Mouse (Mus musculus) layer of hippocampus, adult 9-10 months (tissue): ENCODE results near the gene AC129217.1.
"Not testable (repeated sequence)": the region's sequence is repeated elsewhere in the genome, so short reads cannot be mapped to it uniquely, and the experiment has no call there.

Experiments
- DNase-seq: peaks from one replicate; pipeline ENCODE4 v3.0.0; 2022; ENCODE audit warnings: low spot score

AC129217.1 gene

DNA sequence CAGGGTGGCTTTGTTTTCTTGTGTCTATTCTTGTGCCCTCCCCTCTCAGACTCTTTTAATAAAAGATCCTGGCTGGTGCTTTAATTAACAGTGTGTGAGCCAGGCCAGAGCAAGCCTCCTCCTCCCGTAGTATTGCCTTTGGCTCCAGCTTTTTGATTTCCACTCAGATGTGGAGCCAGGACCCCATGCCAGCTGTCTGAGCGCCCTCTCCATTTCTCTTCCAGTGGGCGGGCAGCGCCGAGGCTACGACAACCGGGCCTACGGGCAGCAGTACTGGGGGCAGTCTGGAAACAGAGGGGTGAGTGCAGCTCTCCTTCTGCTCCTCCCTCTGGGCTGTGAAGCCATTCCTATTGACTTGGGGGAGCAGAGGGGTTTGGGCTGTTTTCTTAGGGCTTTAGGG lies 1.1 kb downstream of the AC129217.1 start:
- DNase-seq = no peak

DNA sequence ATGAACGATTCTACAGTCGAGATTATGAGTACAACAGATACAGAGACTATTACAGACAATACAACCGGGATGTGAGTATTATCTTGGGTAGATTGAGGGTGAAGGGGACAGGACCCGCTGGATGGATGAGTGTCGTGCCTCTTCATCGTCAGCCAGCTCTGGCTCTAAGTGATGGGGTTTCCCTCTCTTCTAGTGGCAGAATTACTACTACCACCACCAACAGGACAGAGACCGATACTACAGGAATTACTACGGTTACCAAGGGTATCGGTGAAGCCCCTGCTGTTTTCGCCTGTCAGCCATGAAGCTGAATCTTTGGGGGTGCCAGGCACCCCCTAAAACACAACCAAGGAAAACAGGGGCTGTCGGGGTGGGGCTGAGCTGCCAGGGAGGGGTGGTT lies 1.7 kb downstream of the AC129217.1 start:
- no peak for DNase-seq

DNA sequence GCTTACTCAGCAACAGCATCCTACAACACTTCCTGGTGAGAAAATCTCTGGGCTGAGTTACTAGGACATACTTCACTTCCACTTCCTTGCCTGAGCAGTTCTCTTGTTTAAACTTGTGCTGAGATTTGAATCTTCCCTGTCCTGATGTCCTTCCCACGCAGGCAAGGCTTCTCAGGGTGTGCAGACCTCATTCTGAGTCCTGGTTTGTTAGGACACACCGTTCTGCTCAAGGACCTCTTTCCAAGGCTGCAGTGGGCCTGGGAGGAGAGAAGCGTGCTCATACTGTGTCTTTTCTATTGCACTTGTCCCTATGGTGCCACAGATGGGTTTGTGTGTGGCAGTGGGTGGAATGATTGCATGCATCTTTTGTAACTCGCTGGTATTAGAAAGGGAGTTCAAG lies 3.4 kb downstream of the AC129217.1 start:
- DNase-seq = no peak

DNA sequence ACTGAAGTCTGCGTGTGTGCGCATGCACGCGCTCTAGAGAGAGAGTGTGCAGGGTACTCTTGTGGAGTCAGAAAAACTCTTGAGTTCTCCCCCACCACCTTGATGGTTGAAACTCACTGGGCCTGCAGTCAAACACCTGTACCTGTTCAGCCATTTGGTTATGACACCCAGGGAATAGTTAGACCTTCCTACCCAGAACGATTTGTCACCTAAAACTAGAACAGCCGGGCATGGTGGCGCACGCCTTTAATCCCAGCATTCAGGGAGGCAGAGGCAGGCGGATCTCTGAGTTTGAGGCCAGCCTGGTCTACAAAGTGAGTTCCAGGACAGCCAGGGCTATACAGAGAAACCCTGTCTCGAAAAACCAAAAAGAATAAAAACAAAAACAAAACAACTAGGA lies 6.8 kb downstream of the AC129217.1 start:
- DNase-seq = not testable (repeated sequence)

DNA sequence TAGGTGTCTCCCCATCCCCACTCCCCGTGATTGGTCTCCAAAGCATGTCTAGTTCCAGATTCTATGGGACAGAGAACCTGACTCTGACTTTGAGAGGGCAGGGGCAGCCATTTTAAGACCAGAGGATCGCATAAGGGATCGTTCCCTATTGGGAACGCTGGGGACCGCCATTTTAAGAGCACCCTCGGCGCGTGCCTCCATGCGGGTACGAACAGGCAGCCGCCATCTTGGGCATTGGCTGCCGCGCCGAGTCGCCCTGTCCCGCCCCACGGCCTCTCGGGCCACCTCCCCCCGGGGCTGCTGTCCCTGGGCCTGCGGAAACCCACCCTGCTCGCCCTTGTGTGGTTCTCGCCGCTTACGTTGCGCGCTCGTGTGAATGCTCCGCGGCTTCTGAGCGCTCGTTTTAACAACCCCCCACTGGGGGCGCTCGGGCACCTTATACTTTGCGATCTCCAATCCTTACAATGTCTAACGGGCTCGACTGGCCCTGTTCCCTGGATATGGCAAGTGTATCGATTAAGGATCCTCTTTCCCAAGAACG lies 7.7 kb downstream of the AC129217.1 start, which contains the start of gene Bscl2:
TSS of gene Bscl2 (plus strand) at position 217 of the 541 bp plus-strand sequence.
- peak; percentile 79 for DNase-seq

DNA sequence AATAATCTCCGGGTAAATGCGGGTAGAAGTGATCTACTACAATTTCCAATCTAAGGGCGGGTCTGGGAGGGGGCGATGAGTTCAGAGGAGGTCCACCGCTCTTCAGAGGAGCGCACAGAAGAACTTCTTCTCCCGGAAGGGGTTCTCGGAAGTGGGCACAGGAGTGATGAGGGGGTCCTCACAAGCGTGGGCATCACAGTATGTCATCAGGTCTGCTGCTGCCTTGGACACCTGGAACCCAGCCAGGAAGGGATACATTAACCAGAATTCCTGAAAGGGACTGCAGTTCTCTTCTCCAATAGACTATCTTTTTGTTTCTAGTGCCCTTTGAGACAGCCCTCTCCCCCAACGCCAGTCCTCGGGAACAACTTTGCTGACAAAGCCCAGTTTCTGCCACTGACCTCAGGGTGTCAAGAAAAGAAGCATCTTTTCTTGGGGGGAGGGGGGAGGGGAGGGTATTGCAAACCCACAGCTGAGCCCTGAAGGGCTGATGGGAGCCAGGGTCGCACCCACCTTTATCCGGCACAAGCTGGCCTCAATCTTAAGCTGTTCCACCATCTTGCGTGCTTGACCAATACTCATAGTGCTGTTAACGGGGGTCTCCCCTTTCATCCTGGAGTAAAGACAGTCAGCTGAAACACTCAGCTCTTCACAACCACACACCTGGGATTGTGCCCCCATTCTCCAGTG lies 8.6 kb downstream of the AC129217.1 start:
- no peak for DNase-seq

DNA sequence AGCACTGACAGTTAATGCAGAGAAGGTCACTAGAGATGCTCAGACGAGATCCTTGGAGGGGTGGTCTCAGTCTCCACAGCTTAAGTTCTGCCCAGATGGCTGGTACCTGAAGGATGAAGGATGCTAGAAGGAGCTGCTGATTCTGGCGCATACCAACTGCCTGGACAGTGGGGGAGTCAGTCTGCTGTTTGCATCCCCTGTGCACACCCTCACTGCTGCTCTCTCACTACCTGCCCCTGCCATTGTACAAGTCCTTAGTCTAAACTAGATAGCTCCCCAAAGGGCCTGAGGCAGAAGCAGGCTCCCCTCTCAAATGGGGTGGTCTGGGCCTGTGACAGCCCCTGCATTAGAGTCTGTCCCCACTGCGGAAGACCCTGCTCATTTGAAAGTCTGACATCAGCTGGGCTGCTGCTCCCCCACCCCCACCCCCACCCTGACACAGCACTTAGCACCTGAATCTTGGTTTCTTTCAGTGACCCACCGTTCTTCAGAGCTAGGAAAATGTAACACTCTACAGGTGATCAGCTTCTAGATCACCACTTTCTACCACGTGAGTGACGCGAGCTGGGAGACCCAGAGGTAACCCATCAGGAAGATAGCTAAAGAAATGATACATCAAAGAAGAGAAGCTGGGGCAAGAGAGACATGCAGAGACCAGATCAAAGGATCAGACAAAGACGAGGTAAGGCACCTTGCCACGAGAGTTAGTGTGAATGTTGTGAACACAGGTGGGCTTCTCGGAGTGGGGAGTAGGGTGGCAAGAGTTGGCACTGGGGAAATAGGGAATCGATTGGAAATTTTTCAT lies 9.7 kb downstream of the AC129217.1 start, which contains the start of gene Gng3:
TSS of gene Gng3 (minus strand) at position 92 of the 805 bp plus-strand sequence.
- DNase-seq = no peak

DNA sequence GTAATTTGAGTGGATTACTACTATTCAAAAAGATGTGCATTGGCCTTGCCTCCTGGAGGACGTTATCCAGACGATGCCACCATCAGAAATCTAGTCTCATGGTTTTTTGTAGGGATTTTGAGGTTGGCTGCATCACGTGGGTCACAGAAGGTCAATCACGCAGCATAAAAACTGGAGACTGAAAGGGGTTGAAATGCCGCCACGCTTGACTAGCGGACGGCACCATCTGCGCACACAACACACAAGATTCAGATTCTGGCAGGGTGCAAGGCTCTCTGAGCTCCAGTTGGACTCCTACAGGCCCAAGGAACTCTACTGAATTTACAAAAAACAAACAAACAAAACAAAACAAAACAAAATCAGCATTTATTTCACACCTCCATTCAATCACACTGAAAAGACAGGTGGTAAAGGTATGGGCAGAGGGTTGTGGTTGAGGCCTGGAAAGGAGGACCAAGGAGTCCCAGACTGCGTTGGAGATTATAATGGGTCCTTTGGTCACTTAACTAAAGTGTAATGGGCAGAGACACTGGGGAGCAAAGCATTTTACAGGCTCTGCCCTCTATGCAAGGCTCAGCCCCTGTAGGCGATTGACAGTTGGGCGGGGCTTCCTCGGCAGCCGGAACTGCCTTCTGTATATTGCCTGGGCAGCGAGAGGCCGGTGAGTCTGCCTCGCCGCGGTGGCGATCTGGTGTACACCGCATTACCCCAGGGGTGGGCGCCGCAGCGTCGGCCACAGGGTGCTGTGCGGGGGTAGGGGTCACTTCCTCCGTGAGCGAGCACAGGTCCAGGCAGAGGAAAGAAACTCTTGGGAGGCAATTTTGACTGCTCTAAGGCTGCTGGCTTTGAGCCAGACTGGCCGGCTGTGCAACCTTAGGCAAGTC lies 10.6 kb downstream of the AC129217.1 start:
- no peak for DNase-seq

DNA sequence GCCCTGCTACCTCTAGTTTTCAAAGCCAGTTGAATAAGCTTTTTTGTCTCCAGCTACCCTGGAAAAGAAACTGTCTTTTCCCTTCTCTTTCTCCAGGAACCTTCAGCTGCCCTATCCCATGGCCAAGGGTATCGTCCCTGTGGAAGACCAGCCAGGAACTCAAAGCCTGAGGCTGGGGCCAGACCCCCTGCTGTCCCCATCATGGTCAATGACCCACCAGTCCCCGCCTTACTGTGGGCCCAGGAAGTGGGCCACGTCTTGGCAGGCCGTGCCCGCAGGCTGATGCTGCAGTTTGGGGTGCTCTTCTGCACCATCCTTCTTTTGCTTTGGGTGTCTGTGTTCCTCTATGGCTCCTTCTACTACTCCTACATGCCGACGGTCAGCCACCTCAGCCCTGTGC lies 11.4 kb downstream of the AC129217.1 start:
- DNase-seq = no peak

DNA sequence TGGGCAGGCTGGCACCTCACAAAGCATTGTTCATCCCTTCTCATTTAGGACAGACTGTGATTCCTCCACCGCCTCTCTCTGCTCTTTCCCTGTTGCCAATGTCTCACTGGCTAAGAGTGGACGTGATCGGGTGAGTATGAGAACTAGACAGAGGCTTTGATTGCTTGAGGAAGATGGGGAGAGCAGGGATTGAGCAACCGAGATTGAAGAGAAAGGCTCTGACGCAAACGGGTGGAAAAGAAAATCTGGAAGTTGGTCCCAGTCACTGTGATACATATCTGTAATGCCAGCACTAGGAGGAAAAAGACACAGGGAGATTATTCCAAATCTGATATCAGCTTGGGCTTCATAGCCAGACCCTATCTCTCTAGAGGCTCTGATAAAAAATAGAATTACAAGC lies 13.4 kb downstream of the AC129217.1 start:
- no peak for DNase-seq

DNA sequence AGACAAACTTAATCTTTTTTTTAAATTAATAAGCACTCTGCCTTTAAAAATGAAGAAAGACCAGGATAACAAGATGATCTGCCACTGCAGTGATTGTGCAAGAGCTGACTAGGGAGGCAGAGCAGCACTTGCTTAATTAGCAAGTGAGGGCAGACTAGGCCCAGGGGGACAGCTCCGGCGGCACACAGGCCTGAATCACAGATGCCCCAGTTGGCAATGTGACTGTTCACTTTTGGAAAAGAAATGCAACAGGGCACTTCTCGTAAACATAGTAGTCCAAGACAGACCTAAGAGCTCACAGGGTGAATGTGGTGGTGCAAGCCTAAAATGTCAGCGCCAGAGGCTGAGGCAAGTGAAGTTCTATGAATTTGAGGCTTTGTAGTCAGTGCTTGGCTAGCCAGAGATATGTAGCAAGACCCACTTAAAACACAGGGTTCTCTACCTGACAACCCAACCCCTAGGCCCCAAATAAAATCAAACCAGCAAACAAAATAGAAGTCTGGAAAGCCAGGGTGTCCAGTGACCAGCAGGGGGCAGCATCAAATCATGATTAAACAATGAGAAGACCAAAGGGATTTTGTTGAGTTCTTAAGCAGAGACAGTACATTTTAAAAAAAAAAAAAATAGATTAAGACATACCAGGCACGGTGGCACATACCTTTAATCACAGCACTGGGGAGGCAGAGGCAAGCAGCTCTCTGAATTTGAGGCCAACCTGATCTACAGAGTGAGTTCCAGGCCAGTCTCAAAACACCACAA lies 15.0 kb downstream of the AC129217.1 start:
- DNase-seq = no peak

DNA sequence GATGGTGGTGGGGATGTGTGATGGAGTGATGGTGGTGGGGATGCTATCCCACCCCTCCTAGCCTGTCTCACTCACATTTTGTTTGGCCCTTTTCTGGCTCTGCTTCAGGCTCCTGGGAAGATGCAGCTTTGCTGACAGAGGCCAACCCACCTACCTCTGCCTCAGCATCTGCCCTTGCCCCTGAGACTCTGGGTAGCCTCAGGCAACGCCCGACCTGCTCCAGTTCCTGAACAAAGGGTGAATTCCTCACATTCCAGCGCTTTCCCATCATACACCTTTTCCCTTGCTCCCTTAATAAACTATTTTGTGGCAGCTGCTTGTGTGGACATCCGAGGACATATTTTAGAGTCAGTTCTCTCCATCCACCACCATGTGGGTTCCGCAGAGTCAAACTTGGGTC lies 18.8 kb downstream of the AC129217.1 start:
- DNase-seq = no peak

DNA sequence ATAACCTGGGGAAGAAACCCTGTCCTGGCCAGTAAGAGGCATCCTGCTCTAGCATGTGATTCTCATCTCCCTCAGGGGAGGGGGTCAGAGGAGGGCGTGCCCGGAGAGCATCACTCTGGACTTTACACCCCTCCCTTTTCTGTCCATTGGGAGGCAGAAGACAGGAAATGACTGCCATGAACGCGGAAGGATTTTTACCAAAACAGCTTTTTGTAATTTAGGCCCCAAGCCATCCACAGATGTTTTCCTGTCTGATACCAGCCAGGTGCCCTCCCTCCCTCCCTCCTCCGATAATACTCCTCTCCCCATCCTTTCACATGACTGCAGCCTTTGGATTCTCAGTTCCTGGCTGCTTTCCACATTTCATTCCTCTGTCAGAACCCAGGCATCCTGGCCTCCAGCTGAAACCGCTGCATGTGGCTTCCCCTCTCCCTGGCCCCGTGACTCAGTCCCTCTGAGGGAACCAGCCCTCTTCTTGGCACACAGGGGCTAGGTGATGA lies 20.9 kb downstream of the AC129217.1 start, which contains the start of gene Lrrn4cl:
TSS of gene Lrrn4cl (plus strand) at position 367 of the 500 bp plus-strand sequence.
- no peak for DNase-seq

DNA sequence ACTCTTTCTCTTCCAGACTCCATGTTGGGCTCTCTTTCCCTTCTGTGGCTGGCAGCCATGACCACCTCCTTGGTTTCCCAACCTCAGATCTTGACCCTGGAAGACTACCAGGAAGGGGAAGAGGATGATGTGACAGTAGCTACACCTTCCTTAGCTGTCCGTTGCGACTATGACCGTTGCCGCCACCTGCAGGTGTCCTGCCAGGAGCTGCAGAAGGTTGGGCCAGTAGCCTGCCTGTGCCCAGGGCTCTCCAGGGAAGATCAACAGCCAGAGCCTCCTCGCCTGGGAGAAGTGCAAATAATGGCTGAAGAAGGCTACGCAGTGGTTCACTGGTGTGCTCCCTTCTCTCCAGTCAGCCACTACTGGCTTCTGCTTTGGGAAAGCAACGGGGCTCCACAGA lies 22.1 kb downstream of the AC129217.1 start:
- DNase-seq = no peak

DNA sequence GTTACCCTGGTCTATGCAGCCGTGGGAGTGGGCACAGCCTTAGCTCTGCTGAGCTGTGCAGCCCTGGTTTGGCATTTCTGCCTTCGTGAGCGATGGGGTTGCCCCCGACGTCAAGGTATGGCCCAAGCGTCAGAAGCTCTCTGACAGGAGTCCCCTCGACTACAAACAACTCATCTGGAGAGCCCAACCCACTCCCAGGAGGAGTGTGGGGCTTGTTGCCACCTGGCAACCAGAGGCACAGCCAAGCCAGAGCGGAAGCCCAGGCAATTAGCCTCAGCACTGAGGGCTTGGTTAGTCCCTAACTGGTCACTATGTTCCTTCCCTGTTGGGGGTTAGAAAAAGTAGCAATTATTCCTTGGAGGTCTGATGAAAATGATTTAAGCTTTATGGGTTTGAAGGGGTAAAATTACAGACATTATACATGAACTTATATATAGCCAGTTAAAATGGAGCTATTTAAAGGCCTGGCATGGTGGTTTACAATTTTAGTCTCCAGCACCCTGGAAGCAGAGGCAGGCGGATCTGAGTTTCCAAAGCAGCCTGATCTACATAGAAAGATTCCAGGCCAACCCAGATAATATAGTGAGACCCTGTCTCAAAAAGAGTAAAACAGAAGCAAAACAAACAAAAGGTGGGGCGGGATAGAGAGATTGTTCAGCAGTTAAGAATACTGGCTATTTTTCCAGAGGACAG lies 22.8 kb downstream of the AC129217.1 start:
- DNase-seq = no peak

DNA sequence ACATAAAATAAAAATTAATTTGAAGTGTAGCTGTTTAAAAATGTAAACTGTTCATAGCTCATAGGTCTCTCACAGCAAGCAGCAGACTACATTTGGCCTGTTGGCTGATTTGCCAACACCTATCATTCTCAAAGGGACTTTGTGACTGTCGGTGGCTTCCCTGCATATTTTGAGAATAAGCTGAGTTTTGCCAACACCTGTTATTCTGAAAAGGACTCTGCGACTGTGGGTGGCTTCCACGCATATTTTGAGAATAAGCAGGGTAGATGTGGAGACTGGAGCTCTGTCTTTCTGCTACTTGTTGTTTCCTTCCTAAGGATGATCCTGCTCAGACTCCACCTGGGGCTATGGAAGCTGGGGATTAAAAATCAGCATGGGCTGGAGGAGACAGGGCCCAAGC lies 23.5 kb downstream of the AC129217.1 start:
- no peak for DNase-seq

DNA sequence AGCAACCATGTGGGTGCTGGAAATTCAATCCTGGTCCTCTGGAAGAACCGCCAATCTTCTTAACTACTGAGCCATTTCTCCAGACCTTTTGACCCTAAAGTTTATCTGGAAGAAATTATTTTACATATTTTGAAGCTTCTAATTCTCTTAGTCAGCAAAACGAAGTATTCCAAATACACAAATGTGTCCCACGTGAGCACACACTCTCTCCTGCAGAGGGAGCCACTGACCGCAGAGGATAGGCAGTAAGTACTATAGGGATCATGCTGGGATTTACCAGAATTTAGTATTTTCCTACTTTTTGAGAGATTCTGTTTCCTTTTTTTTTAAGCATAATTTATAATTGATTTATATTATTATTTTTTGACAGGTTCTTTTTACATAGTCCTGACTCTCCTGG lies 28.1 kb downstream of the AC129217.1 start:
- no peak for DNase-seq

DNA sequence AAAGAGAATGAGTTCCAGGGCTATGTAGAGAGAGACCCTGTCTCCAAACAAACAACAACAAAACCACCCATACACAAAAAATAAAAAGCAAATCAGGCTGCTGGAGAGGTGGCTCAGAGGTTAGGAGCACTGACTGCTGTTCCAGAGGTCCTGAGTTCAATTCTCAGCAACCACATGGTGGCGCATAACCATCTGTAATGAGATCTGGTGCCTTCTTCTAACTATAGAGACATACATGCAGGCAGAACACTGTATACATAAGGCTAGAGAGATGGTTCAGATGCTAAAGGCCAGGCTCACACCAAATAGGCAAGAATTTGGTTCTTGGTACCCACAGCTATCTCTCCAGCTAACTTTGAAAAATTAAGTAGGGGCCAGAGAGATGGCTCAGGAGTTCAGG lies 29.4 kb downstream of the AC129217.1 start:
- DNase-seq = no peak

DNA sequence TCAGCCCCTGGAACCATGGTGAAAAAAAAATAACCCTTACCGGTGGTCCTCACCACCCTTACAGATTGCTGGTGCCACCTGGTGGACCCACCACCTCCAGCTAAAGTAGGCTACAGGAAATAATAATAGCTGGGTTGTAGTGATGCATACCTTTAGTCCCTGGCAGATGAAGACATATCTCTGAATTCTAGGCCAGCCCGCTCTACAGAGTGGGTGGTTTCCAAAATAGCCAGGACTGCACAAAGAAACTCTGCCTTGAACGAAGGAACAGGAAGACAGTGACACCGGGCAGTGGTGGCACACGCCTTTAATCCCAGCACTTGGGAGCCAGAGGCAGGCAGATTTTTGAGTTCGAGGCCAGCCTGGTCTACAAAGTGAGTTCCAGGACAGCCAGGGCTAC lies 34.7 kb downstream of the AC129217.1 start:
- DNase-seq = no peak

DNA sequence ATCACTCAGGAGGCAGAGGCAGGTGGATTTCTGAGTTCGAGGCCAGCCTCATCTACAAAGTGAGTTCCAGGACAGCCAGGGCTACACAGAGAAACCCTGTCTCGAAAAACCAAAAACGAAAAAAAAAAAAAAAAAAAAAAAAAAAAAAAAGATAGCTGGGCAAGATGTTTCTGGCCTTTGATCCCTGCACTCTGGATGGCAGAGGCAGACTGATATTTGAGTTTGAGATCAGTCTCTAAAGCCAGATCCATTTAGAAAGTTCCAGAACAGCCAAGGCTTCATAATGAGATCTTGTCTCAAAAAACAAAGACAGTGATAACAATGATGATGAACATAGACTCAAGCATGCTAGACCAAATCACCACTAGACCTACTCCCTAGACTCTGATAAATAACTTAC lies 40.8 kb downstream of the AC129217.1 start:
- DNase-seq = not testable (repeated sequence)
